Mouse (Mus musculus) cerebellum, adult 8-10 months (tissue): ENCODE measurements around the gene Epn2.

Source experiments
- DNase-seq: peaks from one replicate; pipeline ENCODE4 v3.0.0; 2022

The Epn2 gene

GRCm38 (mm10) chr11:61487401-61487800, 92.1 kb downstream of the Epn2 start:
- no peak for DNase-seq

GRCm38 (mm10) chr11:61486458-61487219, 92.8 kb downstream of the Epn2 start:
- DNase-seq: no peak

GRCm38 (mm10) chr11:61485541-61486457, 93.7 kb downstream of the Epn2 start:
- DNase-seq: peak; percentile 48

GRCm38 (mm10) chr11:61484613-61485540, 94.6 kb downstream of the Epn2 start, which contains the start of gene Mfap4:
Mfap4 (plus strand) TSS chr11:61485431.
- peak; percentile 68 for DNase-seq

- no peak for DNase-seq
Observed at GRCm38 (mm10) chr11:61484256-61484612, 95.3 kb downstream of the Epn2 start.

- DNase-seq: no peak
Observed at GRCm38 (mm10) chr11:61483226-61483845, 96.2 kb downstream of the Epn2 start.

GRCm38 (mm10) chr11:61481239-61482090, 98.0 kb downstream of the Epn2 start:
- DNase-seq: no peak

GRCm38 (mm10) chr11:61478788-61479187, 100.7 kb downstream of the Epn2 start:
- no peak for DNase-seq

- no peak for DNase-seq
Observed at GRCm38 (mm10) chr11:61477566-61478508, 101.7 kb downstream of the Epn2 start.

- DNase-seq: peak; percentile 76
Observed at GRCm38 (mm10) chr11:61476786-61477382, 102.6 kb downstream of the Epn2 start.

GRCm38 (mm10) chr11:61473630-61474029, 105.9 kb downstream of the Epn2 start:
- peak; percentile 17 for DNase-seq

- peak; percentile 24 for DNase-seq
Observed at GRCm38 (mm10) chr11:61470880-61471279, 108.6 kb downstream of the Epn2 start.

- DNase-seq: peak; percentile 46
Observed at GRCm38 (mm10) chr11:61469317-61469917, 110.1 kb downstream of the Epn2 start.

- DNase-seq: peak; percentile 94
Observed at GRCm38 (mm10) chr11:61468534-61468933, 111.0 kb downstream of the Epn2 start.
